Mouse (Mus musculus) testis, adult 10 weeks (tissue): ENCODE results near the gene Cntn6. TPM values are rescaled to one million over a fixed set of nuclear protein-coding genes. Genes with fewer than 3 reads are reported as not detected.

Experiments used
- polyA plus RNA-seq: library from polyadenylated mRNA; stranded (reverse); fragments of 350-450 nt; fragmentation: Illumina TruSeq; extraction: RNeasy Lipid Tissue Mini Kit (QIAGEN cat#74804); gene quantifications from one replicate; pipeline ENCODE4 v1.2.3, GENCODE M21; 2014; ENCODE audit warnings: low read depth, low replicate concordance

Cntn6 gene
- 10.4 TPM for polyA plus RNA-seq

GRCm38 (mm10) chr6:104492490-104493431, at the start of gene Cntn6:
Gene Cntn6 (plus strand): TSS chr6:104492790.

